Mouse (Mus musculus): ENCODE results near the gene Aasdh.

- TF ChIP-seq POLR2A (IDR thresholded peaks at IDR 0.05; ENCODE audit: control insufficient read depth, extremely low read depth, insufficient read depth, low read length, poor library complexity): no peak
- TF ChIP-seq CTCF (IDR thresholded peaks at IDR 0.05; ENCODE audit: borderline replicate concordance, control insufficient read depth, extremely low read depth, insufficient read depth, low read length, poor library complexity): no peak
Observed at GRCm38 (mm10) chr5:76837018-76837417, 68.3 kb downstream of the Aasdh start.
